Mouse (Mus musculus): ENCODE measurements around the gene Serp2.

DNA sequence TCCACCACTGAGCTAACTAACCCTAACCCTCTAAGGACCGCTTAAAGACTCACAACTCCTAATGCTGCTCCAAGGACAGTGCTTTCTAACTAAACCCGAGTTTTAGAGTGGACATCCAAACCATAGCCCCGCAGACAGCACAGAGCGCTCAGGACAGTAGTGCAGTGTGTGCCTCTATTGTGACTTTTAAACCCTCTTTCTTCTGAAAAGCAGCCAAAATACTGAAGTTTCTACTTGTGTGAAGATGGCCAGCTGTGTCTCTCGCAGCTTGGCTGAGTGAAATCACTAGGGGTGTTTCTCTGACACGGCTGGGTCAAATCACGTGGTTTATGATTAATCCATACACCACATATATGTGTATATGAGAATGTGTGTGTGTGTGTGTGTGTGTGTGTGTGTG lies 33.4 kb upstream of the Serp2 start:
- no peak for TF ChIP-seq CTCF (IDR thresholded peaks at IDR 0.05; ENCODE audit: low read depth)
- TF ChIP-seq EP300 (IDR thresholded peaks at IDR 0.05; ENCODE audit: low read depth): no peak

Data from heart, postnatal 0 days (tissue).